Mouse (Mus musculus) midbrain, embryonic 12.5 days (tissue): Measurements from ENCODE around the gene Cyth3. TPM values are rescaled to one million over a fixed set of nuclear protein-coding genes. Genes with fewer than 3 reads are reported as not detected.

Source experiments
- ATAC-seq: fragments of 200-750 bp; cut with Nextera tagmentation; 2 replicates; pipeline ENCODE4 v1.8.0; 2017; ENCODE audit warnings: low read depth, moderate TSS enrichment, moderate library complexity; ENCODE audit not compliant: low FRiP score
- H3K27ac ChIP-seq: fragments of 300-500 bp; sonication (generic); replicated peaks from 2 replicates; pipeline ENCODE4 v1.5.1; 2016; ENCODE audit warnings: mild to moderate bottlenecking
- H3K27me3 ChIP-seq: fragments of 300-500 bp; sonication (generic); 2 replicates; pipeline ENCODE4 v1.6.1; 2016; ENCODE audit warnings: mild to moderate bottlenecking
- H3K36me3 ChIP-seq: fragments of 300-500 bp; sonication (generic); 2 replicates; pipeline ENCODE4 v1.6.1; 2016
- H3K4me1 ChIP-seq: fragments of 300-500 bp; sonication (generic); 2 replicates; pipeline ENCODE4 v1.6.1; 2016
- H3K4me2 ChIP-seq: fragments of 300-500 bp; sonication (generic); replicated peaks from 2 replicates; pipeline ENCODE4 v1.6.1; 2016; ENCODE audit warnings: mild to moderate bottlenecking, moderate library complexity
- H3K4me3 ChIP-seq: fragments of 300-500 bp; sonication (generic); 2 replicates; pipeline ENCODE4 v1.5.1; 2016; ENCODE audit warnings: mild to moderate bottlenecking
- H3K9ac ChIP-seq: fragments of 300-500 bp; sonication (generic); replicated peaks from 2 replicates; pipeline ENCODE4 v1.6.1; 2016; ENCODE audit warnings: mild to moderate bottlenecking, moderate library complexity
- H3K9me3 ChIP-seq: fragments of 300-500 bp; sonication (generic); 2 replicates; pipeline ENCODE4 v1.6.1; 2016; ENCODE audit warnings: mild to moderate bottlenecking
- WGBS: fragments of 180-500 bp; shearing (Covaris S2); methylation state at CpG from one replicate; pipeline ENCODE4 v1.1.7; 2016; 5-methylcytosine and 5-hydroxymethylcytosine counted together
- polyA plus RNA-seq: library from polyadenylated mRNA; unstranded; fragments of >200 nt; fragmentation: Nextera tagmentation; extraction: Ambion mirVana; gene quantifications from 2 replicates; pipeline ENCODE4 v1.2.1, GENCODE M21; 2016

The Cyth3 gene
- polyA plus RNA-seq, 1 experiment from 2014 or later = 32.2 TPM

DNA sequence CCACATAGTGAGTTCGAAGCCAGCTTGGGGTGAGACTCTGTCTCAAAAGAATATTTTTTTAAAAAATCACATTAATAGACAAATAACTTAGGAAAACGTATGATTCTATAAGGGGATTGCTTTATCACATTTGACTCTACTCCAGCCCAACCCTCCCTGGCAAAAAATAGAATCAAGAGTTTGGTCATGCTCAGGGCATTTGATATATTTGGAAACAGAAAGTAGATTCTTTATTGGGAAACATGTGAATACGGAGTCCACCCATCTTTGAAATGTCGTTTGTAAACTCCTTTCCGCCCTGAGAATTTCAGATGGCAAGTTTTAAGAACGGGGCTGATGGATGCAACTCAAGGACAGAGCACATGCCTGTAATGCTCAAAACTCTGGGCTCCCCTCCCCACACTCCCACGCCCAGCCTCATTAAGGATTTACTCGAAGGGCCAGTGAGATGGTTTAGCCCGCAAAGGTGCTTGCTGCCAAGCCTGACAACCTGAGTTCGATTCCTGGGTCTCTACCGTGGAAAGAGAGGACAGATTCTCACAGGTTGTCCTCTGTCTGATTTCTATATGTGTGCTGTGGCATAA lies 28.6 kb upstream of the Cyth3 start:
- H3K27ac ChIP-seq = no peak overlapping the region
- no peaks in the 10 kb centered on the region for H3K27me3 ChIP-seq
- H3K4me1 ChIP-seq = peaks cover 8% of the 10 kb centered on the region; the same call in 1 of the 2 replicates
- H3K36me3 ChIP-seq = no peaks in the 10 kb centered on the region
- 0 out of 2 replicates have a peak, but pooled peaks cover 4% of the 10 kb centered on the region for H3K9me3 ChIP-seq
- 92% methylated on average over 11 of the region's 11 CpGs for WGBS
- H3K4me3 ChIP-seq = no peak overlapping the region
- ATAC-seq = no peak
- H3K4me2 ChIP-seq = no peak overlapping the region
- no peak overlapping the region for H3K9ac ChIP-seq

DNA sequence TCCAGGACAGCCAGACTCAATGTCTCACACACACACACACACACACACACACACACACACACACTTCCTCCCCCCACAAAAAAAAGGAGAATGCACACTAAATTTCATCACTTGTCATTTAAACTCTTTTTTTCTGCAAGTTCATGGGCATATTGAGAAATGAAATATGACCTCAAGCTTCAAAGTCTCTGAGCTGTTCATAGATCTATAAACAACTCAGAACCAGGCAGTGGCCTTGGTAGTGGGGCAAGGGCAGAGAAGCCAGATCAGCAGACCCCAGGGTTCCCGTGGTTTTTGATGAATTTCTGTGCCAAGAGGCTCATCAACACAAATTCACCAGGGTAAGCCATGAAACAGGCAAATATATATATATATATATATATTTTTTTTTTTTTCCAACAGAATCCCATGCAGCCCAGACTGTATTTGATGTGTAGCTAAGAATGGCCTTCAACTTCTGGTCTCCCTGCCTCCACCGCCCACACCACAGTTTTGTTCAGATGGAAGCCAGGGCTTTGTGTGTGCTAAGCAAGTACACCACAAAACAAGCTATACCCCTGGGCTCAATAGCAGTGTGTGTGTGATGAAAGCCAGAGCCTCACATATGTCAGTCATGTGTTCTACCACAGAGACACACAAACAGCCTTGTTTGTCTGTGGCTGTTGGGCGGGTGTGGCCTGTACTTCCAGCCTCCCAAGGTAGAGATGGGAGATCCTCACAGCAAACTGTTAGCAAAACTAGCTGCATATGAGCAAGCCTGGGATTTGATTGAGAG lies 27.8 kb upstream of the Cyth3 start:
- no peak overlapping the region for H3K9ac ChIP-seq
- H3K27me3 ChIP-seq = no peaks in the 10 kb centered on the region
- no peak for ATAC-seq
- H3K9me3 ChIP-seq = 0 out of 2 replicates have a peak, but pooled peaks cover 4% of the 10 kb centered on the region
- H3K4me3 ChIP-seq = no peak overlapping the region
- H3K27ac ChIP-seq = no peak overlapping the region
- WGBS = 87% methylated on average over 3 of the region's 3 CpGs
- H3K4me1 ChIP-seq = 0 out of 2 replicates have a peak, but pooled peaks cover under 1% of the 10 kb centered on the region
- no peaks in the 10 kb centered on the region for H3K36me3 ChIP-seq
- H3K4me2 ChIP-seq = no peak overlapping the region

DNA sequence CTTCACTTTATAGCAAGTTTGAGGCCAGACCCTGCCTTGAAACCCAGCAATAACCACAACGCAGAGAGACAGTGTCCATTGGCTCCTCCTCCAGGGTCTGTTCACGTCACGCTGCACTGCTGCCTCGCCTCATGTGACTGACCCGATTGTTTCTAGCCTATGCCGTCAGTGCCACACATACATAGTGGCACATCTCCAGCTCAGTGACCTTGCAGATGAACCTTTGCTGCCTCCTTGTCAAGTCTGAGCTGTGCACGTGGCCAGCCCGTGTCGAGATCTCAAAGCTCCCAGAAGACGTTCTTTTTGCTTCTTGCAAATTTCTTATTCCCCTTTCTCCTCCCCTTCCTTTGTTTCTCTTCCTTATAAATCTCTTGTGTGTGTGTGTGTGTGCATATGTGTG lies 20.2 kb upstream of the Cyth3 start:
- no peaks in the 10 kb centered on the region for H3K36me3 ChIP-seq
- no peak overlapping the region for H3K4me3 ChIP-seq
- H3K27ac ChIP-seq = no peak overlapping the region
- no peaks in the 10 kb centered on the region for H3K27me3 ChIP-seq
- no peak for ATAC-seq
- no peaks in the 10 kb centered on the region for H3K4me1 ChIP-seq
- H3K9me3 ChIP-seq = no peaks in the 10 kb centered on the region
- WGBS = 78% methylated on average over 10 of the region's 10 CpGs
- no peak overlapping the region for H3K9ac ChIP-seq
- H3K4me2 ChIP-seq = no peak overlapping the region

DNA sequence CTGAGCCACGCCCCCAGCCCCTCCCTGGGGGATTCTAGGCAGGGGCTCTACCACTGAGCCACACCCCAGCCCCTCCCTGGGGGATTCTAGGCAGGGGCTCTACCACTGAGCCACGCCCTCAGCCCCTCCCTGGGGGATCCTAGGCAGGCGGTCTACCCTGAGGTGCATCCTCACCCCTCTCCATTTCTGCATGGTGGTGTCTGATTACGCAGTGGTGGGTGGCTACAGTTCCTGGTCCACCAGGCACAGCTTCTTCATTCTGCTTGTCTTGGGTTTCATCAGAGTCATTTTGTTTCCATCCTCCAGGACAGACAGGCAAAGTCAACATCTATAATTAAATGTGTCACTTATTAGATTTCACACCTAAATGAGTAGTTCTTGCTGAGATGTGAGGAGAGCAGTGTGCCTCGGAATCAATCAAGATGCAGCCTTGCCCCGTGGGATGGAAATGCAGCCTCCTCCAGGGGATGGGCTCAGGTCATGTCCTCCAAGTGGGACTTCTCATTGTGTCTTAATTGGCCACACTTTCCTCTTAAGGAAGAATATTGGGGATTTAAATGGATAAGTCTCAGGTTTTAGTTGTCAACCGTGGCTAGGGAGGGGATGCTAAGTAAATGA lies 18.0 kb upstream of the Cyth3 start:
- H3K9me3 ChIP-seq = no peaks in the 10 kb centered on the region
- no peak overlapping the region for H3K4me3 ChIP-seq
- no peak overlapping the region for H3K9ac ChIP-seq
- no peak overlapping the region for H3K27ac ChIP-seq
- H3K4me1 ChIP-seq = no peaks in the 10 kb centered on the region
- no peaks in the 10 kb centered on the region for H3K36me3 ChIP-seq
- WGBS = 75% methylated on average over 7 of the region's 7 CpGs
- ATAC-seq = no peak
- H3K27me3 ChIP-seq = no peaks in the 10 kb centered on the region
- no peak overlapping the region for H3K4me2 ChIP-seq

DNA sequence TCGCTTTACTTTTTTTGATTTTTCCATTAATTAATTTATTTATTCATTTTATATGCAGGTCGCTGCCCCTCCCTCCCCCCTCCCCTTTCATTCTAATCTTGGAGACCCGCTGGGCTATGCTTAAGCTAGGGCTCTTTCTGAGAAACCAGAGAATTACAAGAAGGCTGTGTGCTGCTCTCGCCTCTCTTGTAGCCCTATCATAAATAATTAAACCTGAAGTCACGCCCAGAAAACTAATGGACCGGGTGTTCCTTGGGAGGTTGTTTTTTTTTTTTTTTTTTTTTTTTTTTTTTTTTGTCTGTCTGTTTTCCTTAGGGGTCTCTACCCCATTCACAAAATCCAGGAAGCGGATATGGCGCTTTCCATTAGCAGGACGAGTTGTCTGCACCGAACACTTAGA lies 15.5 kb upstream of the Cyth3 start:
- Histone ChIP-seq H3K9ac (no peak overlapping the region), H3K4me2 (no peak overlapping the region), H3K27me3 (no peaks in the 10 kb centered on the region), H3K4me1 (no peaks in the 10 kb centered on the region), H3K36me3 (no peaks in the 10 kb centered on the region), H3K4me3 (no peak overlapping the region), H3K27ac (no peak overlapping the region), H3K9me3 (no peaks in the 10 kb centered on the region)
- no peak for ATAC-seq
- 83% methylated on average over 10 of the region's 10 CpGs for WGBS

DNA sequence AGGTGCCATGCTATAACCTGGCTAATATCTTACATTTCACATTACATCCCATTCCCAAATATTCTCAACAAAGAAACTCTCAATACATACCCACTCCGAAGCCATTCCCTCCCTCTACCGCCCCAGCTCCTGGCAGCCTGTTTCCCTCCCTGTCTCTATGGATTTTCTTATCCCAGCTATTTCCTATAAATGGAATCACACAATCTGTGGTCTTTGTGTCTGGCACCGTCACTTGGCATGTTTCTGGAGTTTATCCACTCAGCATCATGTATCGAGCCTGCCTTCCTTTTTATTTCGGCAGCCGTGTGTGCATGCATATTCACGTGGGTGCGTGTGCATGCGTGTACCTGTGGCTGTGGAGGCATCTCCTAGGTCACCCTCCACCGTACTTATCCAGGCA lies 14.1 kb upstream of the Cyth3 start:
- ATAC-seq = no peak
- Histone ChIP-seq H3K4me1 (no peaks in the 10 kb centered on the region), H3K4me2 (no peak overlapping the region), H3K36me3 (no peaks in the 10 kb centered on the region), H3K27me3 (no peaks in the 10 kb centered on the region), H3K9ac (no peak overlapping the region), H3K4me3 (no peak overlapping the region), H3K27ac (no peak overlapping the region), H3K9me3 (no peaks in the 10 kb centered on the region)
- WGBS = 94% methylated on average over 10 of the region's 10 CpGs

DNA sequence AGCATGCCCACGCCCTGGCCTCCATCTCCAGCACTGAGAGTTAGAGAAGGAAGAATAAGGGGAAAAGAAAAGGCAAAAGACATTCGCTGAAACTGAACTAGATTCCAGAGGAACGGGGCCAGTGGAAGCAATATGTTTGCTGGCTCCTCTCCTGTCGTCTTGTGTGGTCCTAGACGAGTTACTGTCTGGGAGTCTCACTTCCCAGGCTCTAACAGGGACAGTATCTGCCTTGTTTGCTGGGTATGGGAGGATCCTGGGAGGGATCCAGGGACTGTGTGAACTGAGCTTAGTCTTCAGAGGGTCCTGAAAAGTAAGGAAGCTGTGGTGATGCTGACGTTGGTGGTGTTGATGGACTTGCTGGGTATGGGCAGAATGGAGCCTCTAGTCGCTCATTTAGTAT lies 10.3 kb upstream of the Cyth3 start:
- H3K4me2 ChIP-seq = no peak overlapping the region
- no peak overlapping the region for H3K9ac ChIP-seq
- WGBS = 84% methylated on average over 7 of the region's 7 CpGs
- H3K36me3 ChIP-seq = no peaks in the 10 kb centered on the region
- no peak overlapping the region for H3K4me3 ChIP-seq
- no peaks in the 10 kb centered on the region; the same call in 1 of the 2 replicates for H3K9me3 ChIP-seq
- no peaks in the 10 kb centered on the region for H3K4me1 ChIP-seq
- no peaks in the 10 kb centered on the region for H3K27me3 ChIP-seq
- H3K27ac ChIP-seq = no peak overlapping the region
- ATAC-seq = no peak

DNA sequence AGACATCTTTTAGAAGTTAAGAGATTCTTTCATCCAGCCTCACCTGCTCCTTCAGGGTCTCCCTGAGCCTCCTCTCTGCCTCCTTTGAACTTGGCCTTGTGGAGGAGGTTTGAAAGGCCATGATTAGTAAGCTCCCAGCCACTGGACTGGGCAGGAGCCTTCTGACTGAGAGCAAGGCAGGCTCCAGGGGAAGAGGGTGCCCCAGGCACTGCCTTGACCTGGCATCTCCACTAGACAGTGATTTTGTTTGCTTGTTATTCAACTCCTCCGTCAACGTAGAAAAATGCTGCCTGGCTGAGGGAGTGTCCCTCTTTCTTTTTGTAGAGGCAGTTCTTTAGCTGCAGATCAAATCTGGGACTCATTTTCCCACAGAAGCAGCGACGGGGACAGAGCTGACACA lies 9.0 kb upstream of the Cyth3 start:
- Histone ChIP-seq H3K27me3 (no peaks in the 10 kb centered on the region), H3K36me3 (no peaks in the 10 kb centered on the region), H3K4me2 (no peak overlapping the region), H3K27ac (no peak overlapping the region), H3K9ac (no peak overlapping the region), H3K9me3 (no peaks in the 10 kb centered on the region; the same call in 1 of the 2 replicates), H3K4me1 (no peaks in the 10 kb centered on the region), H3K4me3 (no peak overlapping the region)
- 69% methylated on average over 4 of the region's 4 CpGs for WGBS
- no peak for ATAC-seq

DNA sequence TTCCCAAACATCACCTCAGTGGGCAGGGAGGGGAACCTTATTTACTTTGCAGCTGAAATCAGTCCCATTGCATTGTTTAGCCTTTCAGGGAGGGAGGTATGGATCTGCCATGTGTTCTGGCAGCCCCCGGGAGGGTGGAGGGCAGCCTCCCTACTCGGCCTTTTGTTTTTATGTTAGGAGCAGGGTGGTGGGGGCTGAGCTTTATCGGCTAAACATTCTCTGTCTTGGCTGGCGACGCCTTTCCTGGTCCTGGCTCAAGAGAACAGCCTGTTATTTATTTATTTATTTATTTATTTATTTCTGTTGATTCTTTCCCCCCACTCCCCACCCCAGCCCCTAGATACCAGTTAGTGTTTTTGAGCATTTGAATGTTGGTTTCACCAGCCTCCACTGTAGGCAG lies 7.7 kb upstream of the Cyth3 start:
- Histone ChIP-seq H3K4me2 (no peak overlapping the region), H3K27me3 (no peaks in the 10 kb centered on the region), H3K27ac (no peak overlapping the region), H3K9ac (no peak overlapping the region), H3K4me1 (no peaks in the 10 kb centered on the region), H3K36me3 (no peaks in the 10 kb centered on the region), H3K4me3 (no peak overlapping the region), H3K9me3 (no peaks in the 10 kb centered on the region; the same call in 1 of the 2 replicates)
- 83% methylated on average over 5 of the region's 5 CpGs for WGBS
- no peak for ATAC-seq

DNA sequence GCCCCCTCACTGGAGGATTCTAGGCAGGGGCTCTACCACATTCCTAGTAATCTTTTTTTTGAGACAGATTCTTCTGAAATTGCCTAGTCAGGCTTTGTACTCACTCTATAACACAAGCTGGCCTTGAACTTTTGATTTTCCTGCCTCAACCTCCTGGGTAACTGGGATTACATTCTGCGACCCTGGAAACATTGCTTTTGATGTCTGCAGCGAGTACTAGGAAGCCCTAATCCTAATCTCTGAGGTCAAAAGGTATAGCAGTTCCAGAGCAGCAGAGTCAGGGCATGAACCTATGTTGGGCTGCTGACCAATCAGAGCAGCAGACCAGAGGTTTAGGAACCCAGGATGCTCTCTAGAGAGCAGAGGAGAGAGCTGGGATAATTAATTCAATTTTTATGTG lies 6.9 kb upstream of the Cyth3 start:
- no peak overlapping the region for H3K4me3 ChIP-seq
- H3K4me2 ChIP-seq = no peak overlapping the region
- no peaks in the 10 kb centered on the region for H3K4me1 ChIP-seq
- no peak for ATAC-seq
- no peak overlapping the region for H3K9ac ChIP-seq
- WGBS = 74% methylated on average over 2 of the region's 2 CpGs
- H3K36me3 ChIP-seq = no peaks in the 10 kb centered on the region
- no peak overlapping the region for H3K27ac ChIP-seq
- H3K9me3 ChIP-seq = no peaks in the 10 kb centered on the region; the same call in 1 of the 2 replicates
- no peaks in the 10 kb centered on the region for H3K27me3 ChIP-seq

DNA sequence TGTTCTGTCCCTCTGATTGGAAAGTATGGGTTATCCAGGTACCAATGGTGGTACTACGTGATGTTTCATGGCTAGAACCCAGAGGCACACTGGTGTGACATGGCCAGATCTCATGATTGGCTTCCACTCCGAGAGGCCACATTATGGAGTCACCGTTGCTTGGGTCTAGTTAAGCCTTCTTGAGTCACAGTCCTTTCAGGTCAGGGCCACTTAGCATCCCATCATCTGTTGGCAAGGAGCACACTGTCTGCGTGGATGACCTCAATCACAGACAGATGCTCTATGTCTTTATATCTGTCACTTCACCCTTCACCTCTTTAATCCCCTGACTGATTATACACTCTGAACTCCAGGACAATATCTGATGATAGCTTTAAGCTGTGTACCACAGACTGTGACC lies 6.1 kb upstream of the Cyth3 start:
- no peak for ATAC-seq
- no peak overlapping the region for H3K4me2 ChIP-seq
- no peaks in the 10 kb centered on the region; the same call in 1 of the 2 replicates for H3K9me3 ChIP-seq
- H3K4me3 ChIP-seq = no peak overlapping the region
- 81% methylated on average over 4 of the region's 4 CpGs for WGBS
- no peak overlapping the region for H3K27ac ChIP-seq
- no peaks in the 10 kb centered on the region for H3K36me3 ChIP-seq
- no peaks in the 10 kb centered on the region for H3K27me3 ChIP-seq
- H3K4me1 ChIP-seq = 0 out of 2 replicates have a peak, but pooled peaks cover 6% of the 10 kb centered on the region
- H3K9ac ChIP-seq = no peak overlapping the region

DNA sequence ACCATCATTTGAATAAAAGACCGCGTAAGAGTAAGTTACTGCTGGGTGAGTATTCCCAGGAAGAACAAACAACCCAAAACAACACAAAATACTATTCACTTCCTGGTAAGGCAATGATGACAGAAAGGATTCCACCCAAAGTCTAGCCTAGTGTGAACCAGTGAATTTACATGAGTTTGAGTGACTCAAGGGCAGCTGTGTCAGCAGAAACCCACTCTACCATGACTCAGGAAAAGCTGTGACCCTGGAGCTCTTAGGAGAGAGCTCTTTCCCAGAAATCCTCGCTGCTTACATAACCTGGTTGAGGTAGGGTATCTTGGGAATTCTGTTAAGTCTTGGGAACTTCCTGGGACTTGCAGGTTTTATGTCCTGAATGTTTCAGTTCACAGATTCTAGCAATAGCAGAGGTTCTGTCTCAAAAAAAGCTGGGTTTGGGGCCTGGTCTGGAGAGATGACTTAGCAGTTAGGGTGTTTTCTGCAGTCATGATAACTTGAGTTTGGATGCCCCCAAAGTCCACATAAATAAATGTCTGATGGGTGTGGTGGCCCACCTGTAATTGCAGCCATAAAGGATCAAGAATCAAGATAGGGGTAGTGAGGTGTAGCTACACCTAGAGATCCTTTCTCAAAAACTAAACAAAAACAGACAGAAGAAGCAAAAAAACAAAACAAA lies 5.5 kb upstream of the Cyth3 start:
- Histone ChIP-seq H3K4me1 (0 out of 2 replicates have a peak, but pooled peaks cover 6% of the 10 kb centered on the region), H3K27me3 (no peaks in the 10 kb centered on the region), H3K9ac (no peak overlapping the region), H3K9me3 (no peaks in the 10 kb centered on the region; the same call in 1 of the 2 replicates), H3K4me2 (no peak overlapping the region), H3K4me3 (no peak overlapping the region), H3K36me3 (no peaks in the 10 kb centered on the region), H3K27ac (no peak overlapping the region)
- no peak for ATAC-seq
- 90% methylated on average over 3 of the region's 3 CpGs for WGBS
